Mouse (Mus musculus) hindbrain, embryonic 14.5 days (tissue): ENCODE data around the gene Nadk. TPM values are rescaled to one million over a fixed set of nuclear protein-coding genes. Genes with fewer than 3 reads are reported as not detected.

ENCODE experiments used
- ATAC-seq: fragments of 200-750 bp; cut with Nextera tagmentation; 2 replicates; pipeline ENCODE4 v1.8.0; 2017; ENCODE audit warnings: moderate number of reproducible peaks, mild to moderate bottlenecking, moderate TSS enrichment, moderate library complexity; ENCODE audit not compliant: low FRiP score
- DNase-seq: peaks from one replicate; pipeline ENCODE4 v3.0.0-alpha.2; 2015; ENCODE audit warnings: low spot score
- H3K27ac ChIP-seq: fragments of 300-500 bp; sonication (generic); 2 replicates; pipeline ENCODE4 v1.5.1; 2014; ENCODE audit warnings: mild to moderate bottlenecking, moderate library complexity
- H3K27me3 ChIP-seq: fragments of 300-500 bp; sonication (generic); 2 replicates; pipeline ENCODE4 v1.6.1; 2014; ENCODE audit warnings: mild to moderate bottlenecking, low read length, mixed read lengths; ENCODE audit not compliant: control insufficient read depth, insufficient read depth
- H3K36me3 ChIP-seq: fragments of 300-500 bp; sonication (generic); replicated peaks from 2 replicates; pipeline ENCODE4 v1.6.1; 2014; ENCODE audit not compliant: control insufficient read depth, insufficient read depth
- H3K4me1 ChIP-seq: fragments of 300-500 bp; sonication (generic); replicated peaks from 2 replicates; pipeline ENCODE4 v1.6.1; 2014; ENCODE audit warnings: antibody characterized with exemption, low read length, mixed read lengths; ENCODE audit not compliant: control insufficient read depth, insufficient read depth
- H3K4me2 ChIP-seq: fragments of 300-500 bp; sonication (generic); replicated peaks from 2 replicates; pipeline ENCODE4 v1.6.1; 2014; ENCODE audit warnings: mild to moderate bottlenecking, moderate library complexity
- H3K4me3 ChIP-seq: fragments of 300-500 bp; sonication (generic); replicated peaks from 2 replicates; pipeline ENCODE4 v1.5.1; 2014; ENCODE audit warnings: mild to moderate bottlenecking, low read length
- H3K9ac ChIP-seq: fragments of 300-500 bp; sonication (generic); 2 replicates; pipeline ENCODE4 v1.6.1; 2014
- H3K9me3 ChIP-seq: fragments of 300-500 bp; sonication (generic); 2 replicates; pipeline ENCODE4 v1.6.1; 2016; ENCODE audit warnings: low read length; ENCODE audit not compliant: control insufficient read depth
- WGBS: fragments of 180-500 bp; shearing (Covaris S2); extraction: QIAGEN DNeasy Blood & Tissue Kit; methylation state at CpG from one replicate; pipeline ENCODE4 v1.1.7; 2014; 5-methylcytosine and 5-hydroxymethylcytosine counted together
- polyA plus RNA-seq: library from polyadenylated mRNA; unstranded; fragments of >200 nt; fragmentation: Nextera tagmentation; extraction: Ambion mirVana; gene quantifications from 2 replicates; pipeline ENCODE4 v1.2.1, GENCODE M21; 2014

The Nadk gene
- polyA plus RNA-seq, 1 experiment from 2014 or later: 82.9 TPM

- no peaks in the 10 kb centered on the region for H3K27me3 ChIP-seq
- no peak for DNase-seq
- no peak overlapping the region for H3K4me3 ChIP-seq
- H3K4me2 ChIP-seq: no peak overlapping the region
- no peak overlapping the region for H3K9ac ChIP-seq
- H3K4me1 ChIP-seq: no peaks in the 10 kb centered on the region
- no peaks in the 10 kb centered on the region for H3K9me3 ChIP-seq
- 87% methylated on average over 5 of the region's 5 CpGs for WGBS
- no peak for ATAC-seq
- H3K36me3 ChIP-seq: peaks cover 49% of the 10 kb centered on the region
- no peak overlapping the region for H3K27ac ChIP-seq
Measured at GRCm38 (mm10) chr4:155577741-155578140, 15.6 kb downstream of the Nadk start.

- peaks cover 56% of the 10 kb centered on the region for H3K36me3 ChIP-seq
- no peak for ATAC-seq
- no peaks in the 10 kb centered on the region for H3K27me3 ChIP-seq
- H3K4me3 ChIP-seq: no peak overlapping the region
- no peaks in the 10 kb centered on the region for H3K9me3 ChIP-seq
- no peak overlapping the region for H3K4me2 ChIP-seq
- H3K27ac ChIP-seq: no peak overlapping the region
- no peaks in the 10 kb centered on the region for H3K4me1 ChIP-seq
- no peak for DNase-seq
- no peak overlapping the region for H3K9ac ChIP-seq
- WGBS: 92% methylated on average over 7 of the region's 7 CpGs
Measured at GRCm38 (mm10) chr4:155578336-155579125, 16.4 kb downstream of the Nadk start.

DNA sequence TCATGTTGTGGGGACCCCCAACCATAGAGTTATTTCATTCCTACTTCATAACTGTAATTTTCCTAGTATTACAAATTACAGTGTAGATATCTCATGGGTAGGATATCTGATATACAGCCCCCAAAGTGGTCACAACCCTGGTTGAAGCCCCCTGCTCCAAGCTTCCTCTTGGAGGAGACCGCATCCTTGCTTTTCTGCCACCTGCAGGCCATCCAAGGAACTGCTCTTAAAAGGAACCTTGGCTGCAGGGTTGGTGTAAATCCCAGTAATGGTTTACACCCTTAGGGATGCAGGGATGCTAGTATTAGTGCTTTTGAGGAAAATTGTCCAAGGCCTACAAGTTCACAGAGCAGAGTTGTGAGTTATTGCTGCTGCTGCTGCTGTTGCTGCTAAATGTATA, 18.2 kb downstream of the Nadk start:
- ATAC-seq: no peak
- no peak overlapping the region for H3K4me3 ChIP-seq

DNA sequence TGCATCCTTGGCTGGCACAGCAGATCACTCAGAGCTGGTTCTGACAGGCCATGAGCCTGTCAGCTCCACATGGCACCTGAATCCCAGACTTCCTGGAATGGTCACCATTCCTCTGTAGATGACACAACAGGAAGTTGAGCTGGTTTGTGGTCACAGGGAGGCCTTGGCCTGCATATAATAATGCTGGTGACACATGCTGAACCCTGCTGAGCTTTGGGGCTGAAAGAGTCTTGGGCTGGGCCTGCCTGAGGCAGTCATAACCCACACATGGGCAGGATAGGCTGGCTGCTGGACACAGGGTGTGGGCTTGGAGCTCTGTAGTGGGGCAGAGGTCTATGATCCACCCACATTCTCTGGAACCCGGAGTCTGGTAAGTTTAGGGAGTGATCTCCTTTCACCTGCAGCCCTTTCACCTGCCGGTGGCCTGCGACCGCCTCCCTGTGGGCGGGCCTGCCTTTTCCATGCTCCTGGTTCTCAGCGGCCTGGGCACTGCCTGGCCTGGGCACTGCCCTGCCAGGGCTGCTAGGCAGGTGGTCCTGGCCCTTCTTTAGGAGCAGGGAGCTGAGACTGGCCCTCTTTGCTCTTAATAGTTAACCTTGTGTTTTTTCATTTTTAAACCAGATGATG, 20.2 kb downstream of the Nadk start:
- Histone ChIP-seq H3K27me3 (no peaks in the 10 kb centered on the region), H3K9ac (no peak overlapping the region), H3K27ac (no peak overlapping the region), H3K4me1 (no peaks in the 10 kb centered on the region), H3K4me3 (no peak overlapping the region), H3K4me2 (no peak overlapping the region), H3K36me3 (peaks cover 84% of the 10 kb centered on the region), H3K9me3 (no peaks in the 10 kb centered on the region)
- 93% methylated on average over 6 of the region's 6 CpGs for WGBS
- no peak for ATAC-seq
- no peak for DNase-seq

More for the DNA sequence above, 18.2 kb downstream of the Nadk start:
- H3K4me2 ChIP-seq: no peak overlapping the region
- no peaks in the 10 kb centered on the region for H3K4me1 ChIP-seq
- no peak overlapping the region for H3K27ac ChIP-seq
- WGBS: 29% methylated on average over 1 of the region's 1 CpGs
- H3K9me3 ChIP-seq: no peaks in the 10 kb centered on the region
- DNase-seq: peak; percentile 77
- H3K9ac ChIP-seq: no peak overlapping the region
- no peaks in the 10 kb centered on the region for H3K27me3 ChIP-seq
- H3K36me3 ChIP-seq: peaks cover 73% of the 10 kb centered on the region

DNA sequence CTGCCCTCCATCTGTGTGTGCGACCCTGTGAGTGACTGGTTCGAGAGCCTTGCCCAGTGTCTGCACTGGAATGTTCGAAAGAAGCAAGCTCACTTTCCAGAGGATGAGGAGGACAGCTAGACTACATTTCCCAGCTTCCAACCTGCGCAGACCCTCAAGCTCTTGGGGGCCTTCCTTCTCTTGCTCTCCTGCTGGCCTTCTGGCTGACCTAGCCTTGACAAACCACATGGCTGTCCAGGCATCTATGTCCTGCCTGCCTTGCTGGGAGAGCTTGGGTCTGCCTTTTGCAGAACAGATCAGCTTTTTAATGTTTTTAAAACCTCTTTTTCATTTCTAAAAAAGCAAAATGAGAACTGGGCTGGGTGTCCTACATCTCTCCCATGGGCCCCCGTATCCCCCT, 27.2 kb downstream of the Nadk start:
- Histone ChIP-seq H3K9me3 (no peaks in the 10 kb centered on the region), H3K4me1 (no peaks in the 10 kb centered on the region), H3K9ac (no peak overlapping the region), H3K27me3 (no peaks in the 10 kb centered on the region), H3K36me3 (peaks cover 70% of the 10 kb centered on the region), H3K27ac (no peak overlapping the region), H3K4me2 (no peak overlapping the region), H3K4me3 (no peak overlapping the region)
- ATAC-seq (no peak), DNase-seq (no peak)
- 92% methylated on average over 5 of the region's 5 CpGs for WGBS

DNA sequence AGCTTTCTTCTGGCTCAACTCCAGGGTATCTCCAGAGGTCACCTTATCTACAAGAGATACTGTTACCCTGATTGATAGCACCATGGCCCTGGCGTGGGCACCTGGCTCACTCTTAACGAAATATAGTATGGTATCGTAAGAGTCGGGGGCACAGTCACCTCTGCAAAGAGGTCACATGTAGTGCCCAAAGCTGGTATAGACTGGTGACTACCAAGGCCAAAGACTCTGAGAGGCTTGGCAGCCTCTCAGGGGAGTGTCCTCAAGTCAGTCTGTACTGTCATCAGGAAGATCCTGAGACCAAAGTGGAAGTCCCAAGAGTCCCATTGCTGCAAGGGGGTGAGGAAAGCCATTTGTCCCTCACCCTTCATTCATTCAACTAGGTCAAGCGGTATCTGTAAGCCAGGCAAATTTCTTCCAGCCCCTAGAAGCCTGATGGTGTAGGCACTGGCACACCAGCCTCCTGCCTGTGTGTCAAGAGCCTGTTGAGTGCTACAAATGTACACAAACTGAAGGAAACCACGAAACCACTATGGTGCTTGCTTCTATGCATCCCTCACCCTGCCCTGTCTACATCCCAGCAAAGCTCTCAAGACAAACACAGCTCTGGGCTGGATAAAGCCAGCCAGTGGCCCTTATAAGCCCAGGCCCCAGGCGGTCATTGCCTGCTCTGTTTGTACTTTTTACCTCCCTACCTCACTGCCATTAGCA, 29.0 kb downstream of the Nadk start:
- Histone ChIP-seq H3K9me3 (no peaks in the 10 kb centered on the region), H3K36me3 (peaks cover 52% of the 10 kb centered on the region), H3K27ac (no peak overlapping the region), H3K4me1 (no peaks in the 10 kb centered on the region), H3K27me3 (no peaks in the 10 kb centered on the region), H3K4me2 (no peak overlapping the region), H3K4me3 (no peak overlapping the region), H3K9ac (no peak overlapping the region)
- WGBS: 90% methylated on average over 7 of the region's 7 CpGs
- no peak for DNase-seq
- no peak for ATAC-seq

- H3K27me3 ChIP-seq: no peaks in the 10 kb centered on the region
- H3K27ac ChIP-seq: no peak overlapping the region
- WGBS: 60% methylated on average over 1 of the region's 1 CpGs
- no peak overlapping the region for H3K9ac ChIP-seq
- no peaks in the 10 kb centered on the region for H3K9me3 ChIP-seq
- peaks cover 26% of the 10 kb centered on the region for H3K36me3 ChIP-seq
- H3K4me1 ChIP-seq: no peaks in the 10 kb centered on the region
- no peak for ATAC-seq
- H3K4me3 ChIP-seq: no peak overlapping the region
- H3K4me2 ChIP-seq: no peak overlapping the region
- DNase-seq: no peak
Measured at GRCm38 (mm10) chr4:155593780-155594179, 31.6 kb downstream of the Nadk start.

DNA sequence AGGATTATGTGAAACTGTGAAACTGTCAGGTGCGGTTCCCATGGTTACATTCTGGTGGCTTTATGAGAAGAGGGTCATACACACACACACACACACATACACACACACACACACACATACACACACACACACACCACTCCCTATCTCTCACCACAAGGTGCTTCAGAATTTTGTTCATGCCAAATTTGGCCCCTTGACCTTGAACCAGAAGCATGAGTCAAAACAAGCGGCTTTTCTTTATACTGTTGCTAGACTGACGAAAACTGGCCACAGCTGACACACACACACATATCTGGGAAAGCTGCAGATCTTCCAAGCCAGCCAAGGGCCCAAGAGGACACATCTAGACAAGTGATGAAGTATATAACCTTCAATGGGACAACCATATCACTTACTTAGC, 33.6 kb downstream of the Nadk start:
- ATAC-seq (no peak), DNase-seq (no peak)
- H3K9me3 ChIP-seq: no peaks in the 10 kb centered on the region
- H3K27me3 ChIP-seq: no peaks in the 10 kb centered on the region
- H3K9ac ChIP-seq: no peak overlapping the region
- peaks cover 6% of the 10 kb centered on the region; the same call in 1 of the 2 replicates for H3K36me3 ChIP-seq
- H3K27ac ChIP-seq: no peak overlapping the region
- WGBS: 86% methylated on average over 3 of the region's 3 CpGs
- 0 out of 2 replicates have a peak, but pooled peaks cover 4% of the 10 kb centered on the region for H3K4me1 ChIP-seq
- no peak overlapping the region for H3K4me3 ChIP-seq
- H3K4me2 ChIP-seq: no peak overlapping the region

- 83% methylated on average over 5 of the region's 5 CpGs for WGBS
- H3K9me3 ChIP-seq: no peaks in the 10 kb centered on the region
- no peak overlapping the region for H3K9ac ChIP-seq
- ATAC-seq (no peak), DNase-seq (no peak)
- 0 out of 2 replicates have a peak, but pooled peaks cover 4% of the 10 kb centered on the region for H3K4me1 ChIP-seq
- no peaks in the 10 kb centered on the region for H3K27me3 ChIP-seq
- H3K4me2 ChIP-seq: no peak overlapping the region
- no peak overlapping the region for H3K27ac ChIP-seq
- H3K4me3 ChIP-seq: no peak overlapping the region
- H3K36me3 ChIP-seq: no peaks in the 10 kb centered on the region
Measured at GRCm38 (mm10) chr4:155596606-155597005, 34.4 kb downstream of the Nadk start.
